Mouse (Mus musculus) MEL-GATA-1-ER (cell line): ENCODE data around the gene Gm10322.

Experiments used
- DNase-seq: peaks from one replicate; pipeline ENCODE4 v3.0.0-alpha.2; 2012; ENCODE audit warnings: low read depth; ENCODE audit errors: extremely low read depth

Gene Gm10322

GRCm38 (mm10) chr10:59600516-59600915, 15.3 kb upstream of the Gm10322 start:
- no peak for DNase-seq

DNA sequence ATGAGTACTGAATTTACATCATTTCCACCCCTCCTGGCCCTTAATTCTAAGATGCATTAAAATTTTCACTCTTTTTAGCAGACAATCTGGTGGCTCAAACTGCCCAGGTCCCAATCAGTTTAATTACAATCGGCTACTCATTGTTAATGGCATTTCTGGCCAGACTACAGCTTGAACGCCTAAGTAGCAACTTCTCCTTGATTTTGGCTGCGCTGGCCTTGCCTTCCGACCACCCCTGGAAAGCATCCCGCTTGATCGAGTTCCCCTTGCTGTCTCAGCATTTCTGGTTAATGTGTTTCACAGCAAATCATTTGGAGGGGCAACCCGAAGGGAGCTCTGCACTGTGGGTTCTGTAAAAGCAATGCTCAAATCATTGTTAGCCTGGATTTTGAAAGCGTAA, 13.8 kb upstream of the Gm10322 start:
- no peak for DNase-seq

- no peak for DNase-seq
Measured at GRCm38 (mm10) chr10:59602891-59603290, 13.0 kb upstream of the Gm10322 start.

- no peak for DNase-seq
Measured at GRCm38 (mm10) chr10:59603843-59604242, 12.0 kb upstream of the Gm10322 start.

DNA sequence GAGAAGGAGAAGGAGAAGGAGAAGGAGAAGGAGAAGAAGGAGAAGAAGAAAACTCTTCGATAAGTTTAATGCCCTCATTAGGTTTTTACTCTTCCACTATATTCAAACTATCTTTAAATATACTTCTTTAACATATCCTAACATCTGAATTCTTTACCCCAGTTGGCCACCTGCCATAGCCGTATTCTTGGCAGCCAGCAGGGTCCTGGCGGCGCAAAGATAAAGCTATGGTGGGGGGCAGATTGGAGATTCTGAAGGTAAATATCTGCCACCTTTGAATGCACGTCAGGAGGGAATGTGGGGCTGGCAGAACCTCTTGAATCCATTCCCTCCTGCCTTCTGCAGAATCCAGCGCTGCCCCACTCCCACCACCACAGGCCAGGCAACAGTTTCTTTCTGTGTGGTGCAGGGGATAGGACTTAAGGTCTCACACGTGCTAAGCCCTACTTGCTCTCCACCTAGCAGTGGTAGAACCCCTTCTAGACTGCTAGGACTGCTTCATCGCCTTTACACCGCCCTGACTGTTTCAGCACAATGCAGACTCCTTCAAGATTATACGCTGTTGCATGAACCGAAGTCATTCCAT, 10.9 kb upstream of the Gm10322 start:
- DNase-seq, result no peak

GRCm38 (mm10) chr10:59613276-59613675, 2.6 kb upstream of the Gm10322 start:
- no peak for DNase-seq

DNA sequence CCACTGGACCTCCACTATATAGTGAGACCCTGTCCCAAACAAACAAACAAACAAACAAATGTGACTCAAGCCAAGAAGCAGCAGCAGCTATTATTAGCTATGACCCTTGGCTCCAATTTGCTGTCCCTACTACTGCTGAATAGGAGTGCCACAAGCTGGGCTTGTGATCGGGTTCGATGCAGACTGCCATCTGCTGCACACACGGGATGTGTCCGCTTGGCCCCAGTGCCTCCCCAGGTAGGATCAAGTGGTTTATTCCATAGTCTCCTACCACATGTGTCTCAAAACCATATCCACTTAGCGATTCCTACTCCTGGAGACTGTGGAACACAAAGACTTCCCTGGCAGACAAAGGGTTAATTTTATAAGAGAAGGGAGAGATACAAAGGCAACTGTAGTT, 1.7 kb upstream of the Gm10322 start:
- DNase-seq, result no peak

DNA sequence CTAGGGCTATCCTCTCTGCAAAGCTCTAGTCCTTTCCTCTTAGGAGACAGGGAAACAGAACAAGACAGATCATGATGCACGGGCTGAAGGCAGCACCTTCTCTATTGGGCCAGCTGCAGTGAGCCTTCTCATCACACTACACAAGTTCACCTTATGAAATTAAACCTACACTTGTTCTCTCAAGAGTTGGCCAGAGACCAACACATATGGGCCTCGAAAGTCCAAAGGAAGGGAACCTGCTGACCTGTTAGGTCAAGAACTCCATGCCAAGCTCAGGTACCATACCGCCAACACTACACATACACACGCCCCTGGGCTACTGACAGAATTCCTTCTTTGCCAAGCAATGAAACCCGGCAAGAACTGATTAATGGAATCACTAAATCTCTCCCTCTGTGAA, 452 bp upstream of the Gm10322 start:
- no peak for DNase-seq

DNA sequence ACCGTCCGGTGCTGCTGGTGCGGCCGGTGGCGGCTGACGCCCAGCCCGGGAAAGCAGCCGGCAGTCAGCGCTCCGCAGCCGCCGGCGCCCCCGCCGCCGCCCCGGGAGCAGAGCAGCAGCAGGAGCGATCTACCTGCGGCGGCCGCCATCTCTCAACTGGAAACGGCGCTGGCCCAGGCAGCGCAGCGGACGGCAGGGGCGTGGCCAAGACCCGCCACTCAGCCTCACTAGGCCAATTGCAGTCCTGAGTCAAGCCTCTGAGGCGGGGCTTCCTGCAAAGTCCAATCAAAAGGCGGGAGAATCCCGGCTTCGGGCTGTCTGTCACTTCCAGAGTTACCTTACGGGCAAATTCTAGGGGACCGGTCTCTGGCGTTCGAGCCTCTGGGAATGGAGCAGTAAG, 659 bp downstream of the Gm10322 start, which contains the start of gene Mcu:
TSS of gene Mcu (minus strand) at position 171 of the 400 bp plus-strand sequence.
- DNase-seq, result peak; percentile 84

- DNase-seq, result no peak
Measured at GRCm38 (mm10) chr10:59617776-59618175, 1.9 kb downstream of the Gm10322 start.

GRCm38 (mm10) chr10:59621355-59621754, 5.5 kb downstream of the Gm10322 start:
- DNase-seq, result no peak

DNA sequence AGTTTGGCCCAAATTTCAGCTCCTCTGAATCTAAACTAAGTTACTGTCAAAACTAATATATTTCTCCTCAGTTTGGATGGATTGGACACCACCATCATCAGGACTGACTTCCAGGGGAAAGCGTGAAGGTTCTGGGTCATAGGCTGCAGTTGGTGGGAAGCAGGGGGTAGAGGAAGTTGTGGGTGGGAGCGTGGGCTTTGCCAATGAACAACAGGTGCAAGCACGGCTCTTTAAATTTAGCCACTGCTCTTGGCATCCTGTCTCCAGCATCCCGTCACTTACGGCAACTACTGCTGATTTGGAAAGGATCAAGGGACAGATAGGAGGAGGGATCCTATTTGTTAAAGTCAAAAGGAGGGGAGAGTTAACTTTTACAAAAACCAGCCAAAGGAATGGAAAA, 7.6 kb downstream of the Gm10322 start:
- DNase-seq, result no peak

DNA sequence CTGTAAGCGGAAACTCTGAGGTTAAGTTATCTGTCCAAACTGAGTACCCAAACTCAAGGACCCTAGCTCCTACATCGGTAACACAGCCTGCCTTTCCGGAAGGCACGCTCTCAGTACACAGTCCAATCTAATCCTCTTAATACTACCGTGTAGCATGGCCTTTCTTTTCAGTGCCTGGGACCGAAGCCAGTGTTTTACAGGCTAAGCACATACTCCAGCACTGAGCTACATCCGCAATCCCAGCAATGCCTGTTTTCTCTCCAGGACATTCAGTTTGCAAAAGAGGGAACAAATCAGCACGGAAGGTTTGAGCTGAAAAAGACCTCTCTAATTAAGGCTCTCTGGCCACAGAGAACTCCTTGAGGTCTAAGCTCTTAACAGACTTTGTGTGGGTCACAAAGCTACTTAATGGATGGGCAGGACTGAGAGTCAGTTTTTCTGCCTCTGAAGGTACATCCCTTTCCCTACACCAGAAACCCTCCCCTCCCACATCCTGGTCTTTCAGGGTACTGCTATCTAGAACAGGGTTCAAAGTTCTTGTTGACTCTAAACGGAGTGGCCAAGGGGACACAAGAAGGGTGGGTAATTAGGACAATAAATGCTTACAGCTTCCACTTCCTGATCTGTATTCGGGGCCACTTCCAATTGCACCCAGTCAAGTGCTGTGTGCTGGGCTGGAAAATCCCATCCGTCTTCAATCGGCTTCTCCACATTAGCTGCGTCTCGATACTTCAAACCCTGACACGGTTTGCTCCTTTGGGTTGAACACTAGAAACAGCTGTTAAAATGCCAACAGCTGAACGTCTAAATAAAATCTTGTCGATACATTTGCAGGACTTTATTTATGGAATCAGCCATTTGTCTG, 13.0 kb downstream of the Gm10322 start:
- DNase-seq, result no peak

GRCm38 (mm10) chr10:59629506-59629782, 13.6 kb downstream of the Gm10322 start:
- DNase-seq, result no peak

DNA sequence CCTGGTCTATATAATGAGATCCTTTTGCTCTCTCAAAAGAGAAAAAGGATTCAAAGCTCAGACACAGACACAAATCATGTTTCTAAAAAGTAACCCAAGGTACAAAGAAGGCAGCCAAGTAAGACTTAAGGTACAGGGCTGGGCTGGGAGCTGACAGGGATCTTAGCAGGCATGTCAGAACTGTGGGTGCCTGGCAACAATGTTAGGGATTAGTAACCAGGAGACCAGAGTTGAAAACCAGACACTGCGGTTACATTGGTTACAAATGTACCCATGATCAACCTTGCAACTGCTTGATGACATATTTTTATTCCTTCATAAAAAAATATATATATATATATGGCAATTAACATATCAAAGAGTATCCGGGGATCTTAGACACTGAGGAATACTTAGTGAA, 20.2 kb downstream of the Gm10322 start:
- no peak for DNase-seq

DNA sequence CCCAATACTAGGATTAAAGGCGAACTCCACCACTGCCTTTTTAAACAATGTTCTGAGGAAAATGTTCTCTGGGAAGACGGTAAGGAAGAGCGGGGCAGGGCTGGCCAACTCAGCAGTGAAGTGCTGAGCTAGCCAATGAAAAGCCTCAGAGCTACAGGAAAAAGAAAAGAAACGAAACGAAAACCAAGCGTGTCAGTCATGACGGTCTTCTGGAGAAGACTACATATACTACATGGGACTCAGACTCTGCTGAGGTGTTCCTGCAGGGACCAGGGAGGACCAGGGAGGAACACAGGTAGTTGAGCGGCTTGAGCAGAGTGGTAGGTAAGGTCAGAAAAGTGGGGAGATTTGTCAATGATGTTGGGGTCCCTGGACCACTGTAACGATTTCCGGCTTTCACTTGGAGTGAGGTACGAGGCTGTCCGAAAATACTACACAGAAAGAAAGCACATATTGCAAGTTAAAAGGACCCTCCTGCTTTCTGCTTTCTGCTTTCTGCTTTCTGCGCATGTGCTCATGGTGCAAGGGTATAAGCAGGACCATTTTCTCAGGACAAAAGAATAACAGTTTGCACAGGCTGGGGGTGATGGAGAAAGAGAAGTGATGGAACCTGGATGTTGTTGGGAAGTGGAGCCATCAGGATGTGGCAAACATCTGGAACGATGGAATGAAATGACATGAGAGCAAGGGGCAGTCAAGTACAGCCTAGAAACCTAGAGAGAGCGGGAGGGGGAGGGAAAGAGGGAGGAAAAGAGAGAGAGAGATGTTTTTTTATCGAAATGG, 21.1 kb downstream of the Gm10322 start:
- peak; percentile 57 for DNase-seq

GRCm38 (mm10) chr10:59637596-59638124, 21.8 kb downstream of the Gm10322 start:
- no peak for DNase-seq

DNA sequence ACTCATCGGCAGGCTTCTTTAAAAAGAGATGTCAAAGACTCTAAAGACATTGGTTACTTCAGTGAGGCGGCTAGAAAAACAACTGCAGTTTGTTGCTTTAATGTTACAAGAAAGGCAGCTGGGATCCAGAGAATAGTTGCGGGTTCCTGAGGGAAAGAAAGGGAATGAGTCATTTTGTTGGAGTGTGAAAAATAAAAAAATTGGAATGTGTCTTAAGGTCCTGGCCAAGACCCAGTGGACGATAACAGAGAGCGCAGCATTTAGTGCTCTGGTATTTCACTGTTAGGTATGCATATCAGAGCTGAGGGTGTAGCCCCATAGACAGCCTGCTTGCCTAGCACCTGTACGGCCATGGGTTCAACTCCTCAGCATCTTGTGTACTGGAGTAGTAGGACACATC, 22.7 kb downstream of the Gm10322 start:
- DNase-seq, result no peak

DNA sequence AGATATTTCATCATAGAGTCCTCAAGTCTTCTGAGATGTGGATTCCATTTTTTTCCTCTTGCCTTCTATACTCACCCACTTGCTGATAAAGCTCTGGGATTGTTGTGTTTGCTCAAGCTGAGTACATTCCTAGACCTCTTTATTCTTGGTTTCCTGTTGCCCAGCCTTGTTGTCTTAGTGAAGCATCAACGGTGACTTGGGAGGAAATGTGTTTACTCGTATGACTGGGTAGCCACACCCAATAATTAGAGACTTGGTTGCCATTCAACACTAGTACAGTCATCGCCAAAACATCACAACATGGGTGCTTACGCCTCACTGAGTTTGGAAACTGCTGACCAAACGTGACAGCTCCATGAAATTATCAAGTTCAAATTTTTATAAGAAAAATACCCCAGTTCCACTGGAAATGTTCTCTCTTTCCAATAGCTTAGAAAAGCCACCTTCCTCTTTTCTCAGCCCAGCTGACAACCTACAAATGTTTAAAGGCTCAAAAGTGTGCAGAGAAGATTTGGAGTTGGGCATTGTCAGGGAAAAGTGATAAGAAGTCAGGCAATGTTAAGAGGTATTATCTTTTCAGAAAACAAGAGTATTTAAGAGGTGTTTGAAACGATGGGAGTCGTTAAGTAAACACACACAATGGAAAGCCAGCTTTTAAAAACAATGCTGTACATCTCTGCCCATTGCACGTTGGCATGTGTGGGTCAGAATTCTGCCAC, 27.0 kb downstream of the Gm10322 start:
- peak; percentile 60 for DNase-seq

DNA sequence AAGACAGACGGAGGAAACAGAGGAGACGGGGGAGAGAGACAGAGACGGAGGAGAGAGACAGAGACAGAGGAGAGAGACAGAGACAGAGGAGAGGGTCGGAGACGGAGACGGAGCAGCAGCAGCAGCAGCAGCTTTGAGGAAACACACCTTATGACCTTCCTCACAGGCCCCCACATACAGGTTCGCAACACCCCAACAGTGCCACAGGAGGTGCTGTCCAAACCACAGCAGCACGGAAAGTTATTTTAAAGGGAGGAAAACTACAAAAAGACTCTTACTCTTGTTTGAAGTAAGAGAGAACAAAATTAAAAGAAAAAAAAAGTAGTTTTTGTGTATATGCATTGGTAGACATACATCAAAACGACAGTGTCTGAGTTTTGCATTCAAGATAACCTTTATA, 27.8 kb downstream of the Gm10322 start:
- no peak for DNase-seq

GRCm38 (mm10) chr10:59644710-59645109, 28.8 kb downstream of the Gm10322 start:
- DNase-seq, result no peak
